Mouse (Mus musculus): ENCODE measurements around the gene Shisa7.
"Not testable (repeated sequence)": the region's sequence is repeated elsewhere in the genome, so short reads cannot be mapped to it uniquely, and the experiment has no call there.

Shisa7 gene

GRCm38 (mm10) chr7:4844917-4845309, 417 bp upstream of the Shisa7 start:
- DNase-seq = peak; percentile 68 to 74

- DNase-seq = peak; percentile 29 to 38
Observed at GRCm38 (mm10) chr7:4843604-4844244, 772 bp downstream of the Shisa7 start.

- DNase-seq = no peak
Observed at GRCm38 (mm10) chr7:4842634-4843131, 1.8 kb downstream of the Shisa7 start.

- no peak for DNase-seq
Observed at GRCm38 (mm10) chr7:4842077-4842476, 2.4 kb downstream of the Shisa7 start.

GRCm38 (mm10) chr7:4837639-4838038, 6.9 kb downstream of the Shisa7 start:
- DNase-seq = no peak

GRCm38 (mm10) chr7:4836351-4836792, 8.1 kb downstream of the Shisa7 start:
- DNase-seq = peak; percentile 83 to 85

GRCm38 (mm10) chr7:4835631-4836327, 8.7 kb downstream of the Shisa7 start:
- peak; percentile 21 to 26 for DNase-seq

GRCm38 (mm10) chr7:4830476-4830875, 14.0 kb downstream of the Shisa7 start:
- no peak for DNase-seq

GRCm38 (mm10) chr7:4825365-4825764, 19.1 kb downstream of the Shisa7 start:
- no peak for DNase-seq

GRCm38 (mm10) chr7:4822162-4822907, 22.2 kb downstream of the Shisa7 start:
- DNase-seq = no peak

- no peak for DNase-seq
Observed at GRCm38 (mm10) chr7:4821690-4822089, 22.8 kb downstream of the Shisa7 start.

GRCm38 (mm10) chr7:4820925-4821324, 23.6 kb downstream of the Shisa7 start:
- DNase-seq = not testable (repeated sequence)

GRCm38 (mm10) chr7:4816559-4816958, 27.9 kb downstream of the Shisa7 start:
- DNase-seq = no peak

- DNase-seq = no peak
Observed at GRCm38 (mm10) chr7:4813105-4813791, 31.2 kb downstream of the Shisa7 start.

- peak; percentile 97 for DNase-seq
Observed at GRCm38 (mm10) chr7:4812303-4813104, 32.0 kb downstream of the Shisa7 start, which contains the start of gene Ube2s. Ube2s (minus strand) TSS chr7:4812590.

GRCm38 (mm10) chr7:4811842-4812302, 32.6 kb downstream of the Shisa7 start:
- no peak for DNase-seq

GRCm38 (mm10) chr7:4811131-4811530, 33.4 kb downstream of the Shisa7 start:
- DNase-seq = not testable (repeated sequence)

- DNase-seq = peak in 1 of 2 experiments; percentile 45
Observed at GRCm38 (mm10) chr7:4806716-4807115, 37.8 kb downstream of the Shisa7 start.

- no peak for DNase-seq
Observed at GRCm38 (mm10) chr7:4802247-4802646, 42.2 kb downstream of the Shisa7 start.

- DNase-seq = peak in 1 of 2 experiments; percentile 37
Observed at GRCm38 (mm10) chr7:4795767-4796433, 48.6 kb downstream of the Shisa7 start.

- DNase-seq = no peak
Observed at GRCm38 (mm10) chr7:4794631-4795168, 49.8 kb downstream of the Shisa7 start.

Data from cerebellum, postnatal 36 days (tissue).